Mouse (Mus musculus) urinary bladder, adult 2 months (tissue): Measurements from ENCODE around the gene Pop7. TPM values are rescaled to one million over a fixed set of nuclear protein-coding genes. Genes with fewer than 3 reads are reported as not detected.

Source experiments
- DNase-seq: peaks from one replicate; pipeline ENCODE4 v3.0.0; 2022; ENCODE audit warnings: low spot score
- polyA plus RNA-seq: library from polyadenylated mRNA; depleted of rRNA; stranded (reverse); fragments of >200 nt; gene quantifications from 2 replicates; pipeline ENCODE4 v1.2.3, GENCODE M21; 2012; rRNA removed

The Pop7 gene
- polyA plus RNA-seq, 1 experiment, result 29.6 TPM

DNA sequence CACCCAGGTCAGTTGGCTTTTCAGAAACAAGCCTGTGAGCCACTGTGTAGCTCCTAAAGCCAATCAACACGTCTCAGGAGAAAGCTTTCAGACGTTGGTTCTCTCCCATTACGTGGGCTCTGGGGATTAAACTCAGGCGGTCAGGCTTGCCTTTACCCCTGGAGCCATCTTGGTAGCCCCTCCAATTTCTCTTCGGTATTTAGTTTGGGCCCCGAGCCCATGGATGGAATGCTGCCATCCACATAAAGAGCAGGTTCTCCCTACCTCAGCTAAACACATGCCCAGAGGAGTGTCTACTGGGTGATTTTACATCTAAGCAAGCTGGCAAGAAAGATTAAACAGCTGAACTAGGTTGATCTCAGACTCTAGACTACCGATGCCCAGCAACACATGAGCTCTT lies 2.1 kb downstream of the Pop7 start:
- DNase-seq, result no peak

DNA sequence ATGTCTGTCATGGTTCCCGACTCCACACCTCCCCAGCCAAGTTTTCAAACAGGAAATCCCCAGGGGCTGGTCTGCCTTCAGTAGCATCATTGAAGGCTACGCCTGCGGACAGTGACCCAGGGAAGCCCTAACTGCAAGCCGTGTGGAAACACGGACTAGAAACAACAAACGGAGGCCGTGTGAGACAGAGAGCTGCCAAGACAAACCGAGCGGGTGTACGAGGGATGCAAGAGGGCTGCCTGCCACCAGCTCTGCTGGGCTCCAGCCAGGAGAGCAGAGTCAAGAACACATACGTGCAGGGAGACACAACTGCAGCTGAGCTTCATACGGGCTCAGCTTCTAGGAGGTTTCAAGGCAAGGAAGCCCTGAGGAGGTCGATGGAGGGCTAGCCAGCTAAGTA lies 8.5 kb downstream of the Pop7 start:
- DNase-seq, result no peak

DNA sequence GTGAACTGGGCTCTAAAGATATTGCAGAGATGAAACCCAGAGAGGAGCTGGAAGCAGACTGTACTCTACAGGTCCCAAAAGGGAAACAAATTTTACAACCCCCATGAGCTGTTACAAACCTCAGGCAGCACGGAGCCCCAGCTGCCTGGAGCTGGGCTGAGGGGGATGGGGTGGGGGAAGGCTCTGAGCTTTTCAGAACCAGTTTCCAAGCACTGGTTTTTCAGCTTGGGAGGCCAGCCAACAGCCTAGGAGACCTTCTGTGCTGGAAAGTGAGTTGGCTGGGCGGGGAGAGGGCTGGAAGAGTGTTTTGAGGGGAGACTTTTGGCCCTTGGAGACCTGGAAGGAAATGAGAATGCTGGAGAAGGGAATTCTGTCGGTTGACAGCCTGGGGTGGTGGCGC lies 10.8 kb downstream of the Pop7 start:
- no peak for DNase-seq

DNA sequence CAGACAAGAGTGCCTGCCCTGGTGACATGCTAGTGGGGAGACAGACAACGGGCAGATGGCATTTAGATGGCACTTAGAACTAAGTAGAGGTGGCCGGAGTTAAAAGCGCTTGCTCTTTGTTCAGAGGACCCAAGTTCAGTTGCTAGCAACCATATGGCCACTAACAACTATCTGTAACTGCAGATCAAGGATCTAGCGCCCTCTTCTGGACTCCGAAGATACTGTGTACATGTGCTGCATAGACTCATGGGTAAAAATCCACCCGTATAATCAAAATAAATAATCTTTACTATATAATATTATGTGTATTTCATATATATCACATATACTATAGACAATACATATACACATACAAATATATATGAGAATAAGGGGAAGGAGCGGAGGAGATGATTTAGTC lies 14.7 kb downstream of the Pop7 start:
- no peak for DNase-seq

DNA sequence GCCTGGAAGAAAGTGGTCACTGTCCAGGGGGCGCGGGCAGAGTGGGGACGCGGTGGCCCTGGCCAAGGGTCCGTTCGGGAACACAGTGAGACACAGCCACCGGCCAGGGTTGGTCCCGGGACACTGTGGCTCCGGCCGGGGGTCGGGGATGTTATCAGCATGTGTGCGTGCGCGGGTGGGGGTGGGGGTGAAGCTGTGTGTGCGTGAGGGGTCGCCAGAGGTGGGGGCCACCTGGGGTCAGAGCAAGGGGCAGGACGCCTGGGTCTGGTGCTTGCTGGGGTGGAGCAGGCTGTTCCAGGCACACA lies 16.5 kb downstream of the Pop7 start:
- no peak for DNase-seq

DNA sequence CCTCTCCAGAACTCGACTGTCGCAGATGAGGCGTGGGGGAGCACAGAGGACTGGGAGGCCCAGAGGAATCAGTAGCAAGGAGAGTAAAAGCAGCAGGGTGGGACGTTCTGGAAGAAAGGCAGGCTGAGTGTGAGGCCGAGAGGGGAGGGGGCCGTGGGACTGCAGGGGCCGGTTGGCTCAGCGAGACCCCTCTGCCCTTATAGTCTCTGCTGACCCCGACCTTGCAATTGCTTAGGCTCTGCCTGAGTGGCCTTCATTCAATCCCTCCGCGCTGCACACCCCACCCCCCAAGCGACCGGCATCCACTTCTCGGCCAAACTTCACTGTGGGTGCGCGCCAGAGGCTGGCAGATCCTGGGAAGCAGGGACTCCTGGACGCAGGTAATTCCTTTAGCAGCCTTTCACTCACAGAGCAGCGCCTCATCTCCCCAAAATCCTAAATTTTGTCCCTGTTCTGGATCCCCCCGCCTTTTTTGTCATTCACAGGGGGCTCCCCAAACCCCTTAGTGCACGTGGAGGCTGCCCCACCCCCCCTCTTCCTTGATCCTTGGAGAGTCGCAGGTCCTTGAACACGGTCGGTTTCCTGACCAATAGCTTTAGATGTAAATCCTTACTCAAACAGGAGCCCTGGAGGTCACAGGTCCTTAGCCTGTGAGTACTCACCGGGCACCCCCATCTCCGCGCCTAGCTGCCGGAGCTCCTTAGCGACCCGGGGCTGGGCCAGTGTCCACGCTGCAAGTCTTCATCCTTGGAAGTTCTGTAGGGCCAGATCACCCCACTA lies 17.1 kb downstream of the Pop7 start:
- no peak for DNase-seq

DNA sequence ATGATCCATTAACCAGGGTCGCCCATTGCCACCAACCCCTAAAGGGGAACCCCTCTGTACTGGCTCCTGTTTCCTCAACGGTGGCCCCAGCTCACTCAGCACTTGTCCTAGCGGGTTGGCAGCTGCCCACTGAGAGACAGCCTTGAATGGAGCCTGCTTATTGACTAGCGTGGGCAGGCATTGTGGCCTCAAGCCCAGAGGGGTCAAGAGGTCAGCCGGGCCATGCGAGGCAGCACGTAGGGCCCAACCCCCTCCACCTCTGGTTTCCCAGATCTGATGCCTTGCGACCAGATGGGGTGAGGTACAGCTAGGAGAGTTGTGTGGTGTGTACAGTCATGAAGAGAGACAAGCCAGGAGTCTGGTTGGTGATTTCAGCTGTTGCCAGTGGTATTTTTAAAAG lies 20.4 kb downstream of the Pop7 start:
- no peak for DNase-seq

DNA sequence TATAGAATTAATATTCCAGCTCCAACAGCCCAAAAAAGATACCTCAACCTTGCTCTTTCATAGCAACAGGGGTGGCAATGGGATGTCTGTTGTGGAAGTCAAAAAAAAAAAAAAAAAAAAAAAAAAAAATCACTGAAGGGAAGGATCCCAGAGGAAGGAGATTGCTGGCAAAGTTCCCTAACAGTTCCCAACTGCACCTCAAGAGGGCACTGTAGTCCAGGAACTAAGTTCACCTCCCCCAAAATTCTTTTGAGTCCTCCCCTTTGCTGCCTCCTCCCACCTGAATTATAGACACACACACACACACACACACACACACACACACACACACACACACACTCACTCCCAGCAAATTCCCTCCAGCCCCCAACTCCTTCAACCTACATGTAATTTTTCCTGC lies 21.2 kb downstream of the Pop7 start:
- peak; percentile 36 for DNase-seq

DNA sequence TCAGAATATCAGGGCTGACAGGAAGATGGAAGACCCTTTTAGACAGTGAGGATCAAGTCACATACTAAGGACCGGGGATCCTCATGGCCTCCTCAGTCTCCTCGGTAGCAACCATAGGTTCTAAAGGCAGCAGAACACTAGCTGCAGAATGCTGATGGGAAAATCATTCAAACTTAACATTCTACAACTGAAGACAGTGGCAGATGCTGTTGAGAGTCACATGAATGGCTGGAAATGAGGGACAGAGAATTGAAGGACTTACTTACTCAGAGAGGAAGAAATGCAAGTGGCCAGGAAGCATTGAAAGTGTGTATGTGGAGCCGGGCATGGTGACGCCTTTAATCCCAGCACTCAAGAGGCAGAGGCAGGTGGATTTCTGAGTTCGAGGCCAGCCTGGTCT lies 25.4 kb downstream of the Pop7 start, which contains the start of gene Zan:
Zan (minus strand) TSS at position 101 of the 400 bp plus-strand sequence.
- DNase-seq, result no peak

DNA sequence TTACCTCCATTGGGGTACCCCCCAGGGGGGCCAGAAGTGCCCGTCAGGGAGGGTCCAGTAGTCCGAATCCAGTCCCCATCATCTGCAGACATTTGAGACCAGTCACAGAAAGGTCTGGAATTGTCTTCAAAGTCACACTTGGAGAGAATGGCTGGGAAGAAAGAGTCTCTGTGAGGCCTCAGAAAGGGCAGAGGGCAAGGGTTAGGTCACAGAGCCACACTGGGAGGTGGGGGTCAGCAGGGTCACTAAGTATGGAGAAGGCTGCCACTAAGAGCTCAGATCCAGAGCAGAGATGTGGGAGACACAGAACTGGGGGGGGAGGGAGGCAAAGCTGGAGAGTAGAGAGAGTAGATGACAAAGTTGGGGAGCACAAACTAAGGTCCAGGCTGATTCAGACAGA lies 28.0 kb downstream of the Pop7 start:
- no peak for DNase-seq

DNA sequence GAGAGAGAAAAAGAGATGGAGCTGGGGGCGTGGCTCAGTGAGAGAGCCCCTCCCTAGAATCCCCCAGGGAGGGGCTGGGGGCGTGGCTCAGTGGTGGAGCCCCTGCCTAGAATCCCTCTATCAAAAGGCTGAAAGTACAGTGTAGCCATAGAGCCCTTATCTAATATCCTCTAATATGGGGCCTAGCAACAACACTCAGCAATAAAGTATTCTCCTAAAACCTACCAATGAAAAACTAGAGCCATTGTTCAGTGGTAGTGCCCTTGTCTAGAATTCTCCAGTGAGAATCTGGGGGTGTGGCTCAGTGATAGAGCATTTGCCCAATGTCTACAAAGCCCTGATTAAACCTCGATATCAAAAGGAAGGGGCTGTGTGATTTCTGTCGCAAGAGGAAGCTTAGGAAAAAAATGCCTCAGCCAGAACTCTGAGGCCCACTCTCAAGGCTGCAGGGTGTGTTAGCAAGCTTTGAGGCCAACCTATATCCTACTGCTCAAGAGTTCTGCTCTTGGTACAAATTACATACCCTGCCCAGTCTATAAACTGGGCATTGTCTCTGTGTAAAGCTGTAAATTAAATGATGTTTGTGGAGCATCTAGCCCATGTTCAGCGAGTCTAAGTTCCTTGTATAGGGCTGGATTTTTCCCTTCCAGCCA lies 29.9 kb downstream of the Pop7 start:
- DNase-seq, result no peak

DNA sequence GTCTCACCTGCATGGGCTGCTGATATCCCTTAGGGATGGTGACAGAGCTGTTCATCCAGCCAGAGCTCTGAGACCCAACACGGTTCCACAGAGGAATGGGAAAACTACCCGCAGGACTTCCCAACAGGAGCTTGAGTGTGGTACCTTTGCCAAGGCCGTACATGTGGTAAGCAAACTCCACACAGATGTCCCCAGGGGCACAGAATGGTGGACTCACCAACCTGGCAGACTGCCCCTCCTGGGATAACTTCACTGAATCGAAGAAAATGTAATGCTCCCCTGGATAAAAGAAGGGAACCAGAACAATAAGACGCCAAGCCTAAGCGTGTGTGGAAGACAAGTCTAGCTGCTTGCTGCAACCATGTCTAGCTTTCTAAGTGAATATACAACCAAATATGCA lies 35.4 kb downstream of the Pop7 start:
- DNase-seq, result no peak

DNA sequence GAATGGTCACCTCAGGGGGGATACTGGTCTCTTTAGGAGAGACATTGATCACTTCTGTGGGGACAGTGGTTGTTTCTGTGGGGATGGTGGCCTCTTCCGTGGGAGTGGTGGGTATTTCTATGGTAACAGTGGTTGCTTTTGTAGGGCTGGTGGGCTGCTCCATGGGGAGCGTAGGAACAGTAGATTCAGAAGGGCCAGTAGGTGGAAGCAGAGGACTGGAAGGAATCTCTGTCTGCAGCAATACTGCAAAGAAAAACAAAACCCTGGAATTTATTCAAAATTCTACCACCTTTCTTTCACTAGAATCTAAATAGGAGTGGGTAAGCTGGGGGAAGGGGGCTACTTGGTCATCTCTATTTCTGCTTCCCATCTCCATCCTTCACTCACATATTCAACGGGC lies 37.3 kb downstream of the Pop7 start:
- no peak for DNase-seq

DNA sequence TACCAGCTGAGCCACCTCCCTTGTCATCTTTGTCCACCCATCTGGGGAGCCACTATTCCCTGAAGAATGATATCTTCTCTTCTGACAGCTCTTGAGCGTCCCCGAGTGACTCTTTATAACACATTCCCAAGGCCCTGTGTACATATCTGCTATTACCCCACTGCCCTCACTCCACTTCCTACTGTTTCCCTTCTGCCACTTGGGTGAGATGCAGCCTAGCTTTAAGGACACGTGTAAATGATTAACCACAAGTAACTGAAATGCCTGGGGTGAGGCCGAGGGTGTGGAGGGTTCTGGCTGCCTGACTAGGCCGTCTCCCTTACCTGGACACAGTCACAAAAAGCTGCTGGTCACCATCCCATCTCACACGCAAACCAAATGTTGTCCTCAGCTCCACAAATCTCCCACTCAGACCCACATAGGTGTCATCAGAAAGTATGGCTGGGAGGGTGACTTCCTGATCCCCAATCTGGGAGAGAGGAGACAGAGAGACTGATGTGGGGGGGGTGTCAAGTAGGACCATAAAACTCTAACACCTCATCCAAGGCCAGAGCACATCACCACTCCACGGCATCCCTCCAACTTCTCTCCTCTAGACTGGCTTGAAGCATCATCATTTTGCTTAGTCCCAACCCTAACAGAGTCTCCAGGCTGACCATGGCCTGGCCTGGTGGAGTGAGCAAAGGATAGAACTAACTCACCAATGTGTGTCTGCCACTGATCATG lies 46.3 kb downstream of the Pop7 start:
- DNase-seq, result no peak

DNA sequence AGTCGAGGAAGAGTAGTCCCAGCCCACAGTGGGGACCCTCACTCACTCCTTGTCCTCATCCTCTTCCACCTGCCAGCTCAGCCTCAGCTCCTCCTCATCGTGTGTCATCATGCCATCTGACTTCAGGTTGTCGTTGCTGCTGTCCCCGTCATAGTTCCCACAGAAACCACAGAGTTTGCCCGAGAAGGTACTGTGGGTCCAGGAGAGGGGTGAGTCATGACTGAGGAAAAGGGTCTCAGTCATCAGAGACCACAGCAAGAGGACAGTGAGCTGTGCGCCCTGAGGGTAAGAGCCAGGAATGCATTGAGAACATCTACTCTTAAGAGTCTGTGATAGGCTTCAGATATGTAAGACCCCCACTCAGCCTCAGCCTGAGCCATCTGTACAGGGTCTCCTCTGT lies 47.1 kb downstream of the Pop7 start:
- DNase-seq, result no peak

Other genes starting within 250 kb of the Pop7 start
- gene Ache, start 215.0 kb downstream of the Pop7 start, polyA plus RNA-seq, result 0.87 and 1.1 TPM in 2 replicates
- gene Ufsp1, start 207.9 kb downstream of the Pop7 start, polyA plus RNA-seq, result 8.2 and 9.0 TPM in 2 replicates
- 163 and 168 TPM in 2 replicates for gene Srrt, start 194.8 kb downstream of the Pop7 start, polyA plus RNA-seq
- gene Trip6, start 188.1 kb downstream of the Pop7 start, polyA plus RNA-seq, result 54.5 and 62.8 TPM in 2 replicates
- 16.6 and 17.1 TPM in 2 replicates for gene Slc12a9, start 168.9 kb downstream of the Pop7 start, polyA plus RNA-seq
- 24.2 and 31.4 TPM in 2 replicates for gene Ephb4, start 152.4 kb downstream of the Pop7 start, polyA plus RNA-seq
- gene Zan, start 25.5 kb downstream of the Pop7 start, polyA plus RNA-seq, result 0.11 and 0.15 TPM in 2 replicates
- 32.4 and 34.7 TPM in 2 replicates for gene Gigyf1, start 16.0 kb upstream of the Pop7 start, polyA plus RNA-seq
- not detected in 2 replicates for gene Epo, start 30.7 kb upstream of the Pop7 start, polyA plus RNA-seq
- 363 and 433 TPM in 2 replicates for gene Gnb2, start 31.0 kb upstream of the Pop7 start, polyA plus RNA-seq
- 0.06 TPM in 1 of 2 replicates, not detected in the other for gene Actl6b, start 51.0 kb upstream of the Pop7 start, polyA plus RNA-seq
- gene Tfr2, start 67.3 kb upstream of the Pop7 start, polyA plus RNA-seq, result 0.48 and 0.68 TPM in 2 replicates
- 30.9 and 38.7 TPM in 2 replicates for gene Mospd3, start 98.5 kb upstream of the Pop7 start, polyA plus RNA-seq
- 305 and 309 TPM in 2 replicates for gene Pcolce, start 111.3 kb upstream of the Pop7 start, polyA plus RNA-seq
- gene Fbxo24, start 126.5 kb upstream of the Pop7 start, polyA plus RNA-seq, result 0.81 and 0.94 TPM in 2 replicates
- gene Lrch4, start 126.6 kb upstream of the Pop7 start, polyA plus RNA-seq, result 17.4 and 19.6 TPM in 2 replicates
- 22.7 and 24.6 TPM in 2 replicates for gene Gm20605, start 126.7 kb upstream of the Pop7 start, polyA plus RNA-seq
- 41.4 and 41.6 TPM in 2 replicates for gene Sap25, start 138.8 kb upstream of the Pop7 start, polyA plus RNA-seq
- 1.2 and 1.4 TPM in 2 replicates for gene Irs3, start 143.2 kb upstream of the Pop7 start, polyA plus RNA-seq
- gene Agfg2, start 182.2 kb upstream of the Pop7 start, polyA plus RNA-seq, result 24.7 and 25.4 TPM in 2 replicates
- gene Nyap1, start 239.1 kb upstream of the Pop7 start, polyA plus RNA-seq, result 6.7 and 7.6 TPM in 2 replicates
- gene Tsc22d4, start 243.2 kb upstream of the Pop7 start, polyA plus RNA-seq, result 68.8 and 109 TPM in 2 replicates